Mouse (Mus musculus): ENCODE results near the gene Map3k12.

DNA sequence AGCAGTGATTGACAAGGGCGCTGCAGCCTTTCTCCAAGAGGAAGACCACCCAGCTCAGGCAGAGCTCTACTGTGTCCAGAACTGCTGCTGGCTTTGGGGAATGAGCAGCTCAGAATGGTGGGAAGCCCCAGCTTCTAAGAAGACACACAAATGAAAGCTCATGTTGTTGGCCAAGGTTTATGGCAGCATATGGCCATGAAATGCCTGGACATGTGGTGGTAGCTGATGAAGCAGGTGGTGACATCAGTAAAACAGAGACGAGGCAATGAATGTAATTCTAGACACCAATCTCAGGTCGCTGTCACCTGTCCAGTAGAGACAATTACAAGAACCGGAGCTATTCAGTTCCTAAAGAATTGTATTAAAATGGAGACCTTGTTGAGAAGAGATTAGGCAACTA lies 27.9 kb upstream of the Map3k12 start:
- TF ChIP-seq EP300 (IDR thresholded peaks at IDR 0.05; ENCODE audit: low read depth) (no peak), CTCF (IDR thresholded peaks at IDR 0.05; ENCODE audit: low read depth) (no peak)

Measured in liver, embryonic 14.5 days (tissue).